Mouse (Mus musculus): ENCODE measurements around the gene Arhgap44. TPM values are rescaled to one million over a fixed set of nuclear protein-coding genes. Genes with fewer than 3 reads are reported as not detected.

Arhgap44 gene
- total RNA-seq, 2 experiments from 2014 or later, result 21.5 to 23.3 TPM

DNA sequence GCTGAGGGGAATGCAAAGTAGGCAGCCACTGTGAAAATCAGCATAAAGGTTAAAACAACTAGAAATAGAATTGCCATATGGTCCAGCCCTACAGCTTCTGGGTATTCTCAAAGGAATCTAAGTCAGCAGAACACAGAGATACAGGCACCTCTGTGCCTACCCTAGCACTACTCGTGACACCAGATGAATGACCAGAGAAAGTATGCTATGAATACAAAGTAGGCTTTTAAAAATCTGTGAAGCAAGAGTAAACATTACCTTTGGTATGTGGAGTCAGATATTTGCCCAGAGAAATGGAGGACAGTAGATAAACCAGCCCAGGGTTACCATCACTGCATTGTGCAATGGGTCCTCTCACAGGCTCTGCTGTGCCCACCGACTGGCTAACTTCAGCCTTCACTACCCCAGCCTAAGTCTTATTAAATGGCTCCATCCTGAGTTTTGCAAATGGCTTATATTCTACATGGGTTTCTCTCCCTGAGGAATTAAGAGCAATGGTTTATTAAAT lies 25.6 kb downstream of the Arhgap44 start:
- no peak for DNase-seq

DNA sequence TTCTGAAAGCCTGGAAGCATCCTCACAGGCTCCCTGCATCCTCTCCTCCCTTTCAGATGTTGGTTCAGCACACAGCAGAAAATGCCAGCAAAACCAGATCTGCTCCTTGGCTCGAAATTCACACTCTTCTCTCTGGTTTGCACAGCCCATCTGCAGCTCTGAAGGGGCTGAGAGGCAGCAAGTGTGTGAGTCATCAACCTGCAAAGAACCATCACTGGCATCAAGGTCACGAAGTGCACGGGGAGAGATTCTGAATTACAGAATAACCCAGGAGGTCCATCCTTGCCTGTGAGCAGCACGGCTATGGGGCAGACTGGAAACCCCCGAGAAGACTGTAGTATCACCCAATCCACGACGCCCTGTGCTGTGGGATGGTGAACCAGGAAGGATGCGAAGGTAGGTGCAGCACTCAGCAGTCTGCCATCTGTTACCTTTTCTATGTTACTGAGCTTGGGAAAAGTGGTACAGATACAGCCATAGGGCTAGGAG lies 27.5 kb downstream of the Arhgap44 start:
- DNase-seq, result no peak

DNA sequence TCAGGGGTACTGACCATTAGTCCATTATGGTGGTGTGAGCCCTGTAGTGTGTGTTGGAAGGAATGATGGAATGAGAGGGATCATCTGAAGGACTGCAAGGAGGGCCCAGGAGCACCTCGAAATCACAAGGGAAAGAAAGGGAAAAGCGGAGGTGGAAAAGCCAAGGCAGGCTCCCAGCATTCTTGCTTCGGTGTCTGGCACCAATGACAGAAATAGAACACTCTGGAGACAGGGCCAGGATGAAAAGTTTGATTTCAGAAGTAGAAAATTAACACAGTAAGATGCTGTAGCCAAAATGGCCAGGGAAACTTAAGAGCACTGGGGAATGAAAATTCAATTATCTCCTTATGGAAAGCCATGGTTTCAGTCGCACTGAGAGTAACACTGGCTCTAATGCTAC lies 29.1 kb downstream of the Arhgap44 start:
- no peak for DNase-seq

DNA sequence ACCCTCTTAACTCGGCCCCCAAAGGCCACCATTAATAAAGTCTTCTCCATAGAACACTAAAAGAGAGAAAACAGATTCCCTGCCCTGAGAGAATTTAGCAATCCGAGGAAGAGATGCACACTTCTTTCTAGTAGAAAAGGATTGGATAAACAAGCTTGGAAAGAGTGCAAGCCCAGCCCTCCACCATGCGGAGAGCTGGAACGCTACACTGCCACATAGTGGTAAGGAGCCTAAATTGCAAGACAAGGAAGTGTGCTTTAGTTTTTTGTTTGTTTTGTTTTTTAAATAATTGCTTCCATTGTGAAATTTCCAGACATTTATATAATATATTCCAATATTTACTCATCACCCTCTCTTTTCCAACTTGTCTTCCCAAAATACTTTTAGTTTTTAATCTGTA lies 33.7 kb downstream of the Arhgap44 start:
- DNase-seq, result no peak

DNA sequence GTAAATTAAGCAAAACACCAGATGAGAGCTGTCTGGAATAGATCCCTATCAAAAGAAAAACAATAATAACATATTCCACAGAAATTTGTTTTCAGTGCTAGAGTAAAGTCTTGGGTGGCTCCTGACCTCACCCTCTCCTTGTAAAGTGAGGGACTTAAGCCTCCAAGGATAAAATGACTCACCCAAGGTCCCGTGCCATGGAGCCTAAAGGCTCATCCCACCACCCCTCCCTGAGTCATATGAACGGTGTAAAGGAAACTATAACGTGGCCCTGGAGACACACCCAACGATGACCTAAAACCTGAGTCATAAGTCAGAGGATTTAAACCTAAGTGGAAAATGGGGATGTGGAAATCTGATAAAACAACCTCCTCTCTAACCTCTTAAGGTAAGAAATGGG lies 34.1 kb downstream of the Arhgap44 start:
- no peak for DNase-seq

DNA sequence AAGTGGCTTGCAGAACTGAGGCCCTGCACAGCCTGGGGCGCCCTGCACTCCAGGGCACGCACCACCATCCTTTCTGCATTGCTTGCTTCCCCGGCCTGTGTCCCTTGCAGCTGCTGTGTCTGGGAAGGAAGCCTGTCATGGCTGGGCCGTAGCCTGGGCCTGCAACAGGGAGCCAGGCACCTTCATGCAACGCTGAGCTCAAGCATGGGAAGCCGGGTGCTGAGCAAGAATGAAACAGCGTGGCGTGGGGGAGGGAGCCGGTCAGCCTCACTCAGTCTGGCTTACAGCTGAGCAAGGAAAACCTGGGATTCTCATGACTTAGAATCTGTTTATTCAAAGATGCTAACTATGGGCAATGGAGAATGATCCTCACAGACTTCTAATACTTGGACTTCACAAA lies 36.2 kb downstream of the Arhgap44 start:
- DNase-seq, result no peak

DNA sequence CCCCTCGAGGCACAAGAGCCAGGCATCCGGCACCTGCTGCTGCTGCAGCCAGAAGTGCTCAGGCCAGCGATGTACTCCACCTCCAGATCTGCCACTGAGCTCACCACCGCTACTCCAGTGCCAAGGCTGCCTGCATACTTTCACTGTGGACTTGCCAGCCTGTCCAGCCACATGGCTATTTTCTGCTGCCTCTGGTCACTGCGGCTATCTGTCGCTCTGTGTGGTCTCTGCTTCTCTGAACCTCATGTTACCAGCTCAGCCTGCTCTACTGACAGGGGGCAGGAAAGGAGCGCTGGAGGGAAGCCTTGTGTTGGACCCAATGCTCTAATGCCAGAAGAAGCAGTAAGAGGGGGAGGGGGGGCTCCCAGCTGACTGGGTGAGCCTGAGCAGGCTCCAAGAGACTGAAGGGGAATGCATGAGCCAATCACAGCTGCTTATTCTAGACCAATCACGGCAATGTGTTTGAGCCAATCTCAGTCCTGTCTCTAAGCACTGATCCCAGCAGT lies 37.8 kb downstream of the Arhgap44 start:
- peak; percentile 44 to 71 for DNase-seq

DNA sequence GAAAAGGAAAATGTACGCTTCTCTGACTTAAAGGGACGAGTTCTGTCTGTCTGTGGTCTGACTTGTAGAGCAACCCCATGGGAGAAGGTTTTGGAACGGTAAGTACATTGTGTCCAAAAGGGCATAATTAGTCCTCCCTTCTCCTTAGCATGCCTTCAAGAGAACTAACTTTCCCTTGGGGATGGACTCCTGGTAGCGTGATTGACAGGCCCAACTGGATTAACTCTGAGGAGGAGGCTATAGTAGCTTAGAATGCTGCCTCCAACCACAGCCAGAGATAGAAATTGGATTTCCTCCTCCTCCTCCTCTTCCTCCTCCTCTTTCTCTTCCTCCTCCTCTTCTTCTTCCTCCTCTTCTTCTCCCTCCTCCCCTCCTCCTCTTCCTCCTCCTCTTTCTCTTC lies 42.5 kb downstream of the Arhgap44 start:
- DNase-seq, result no peak

DNA sequence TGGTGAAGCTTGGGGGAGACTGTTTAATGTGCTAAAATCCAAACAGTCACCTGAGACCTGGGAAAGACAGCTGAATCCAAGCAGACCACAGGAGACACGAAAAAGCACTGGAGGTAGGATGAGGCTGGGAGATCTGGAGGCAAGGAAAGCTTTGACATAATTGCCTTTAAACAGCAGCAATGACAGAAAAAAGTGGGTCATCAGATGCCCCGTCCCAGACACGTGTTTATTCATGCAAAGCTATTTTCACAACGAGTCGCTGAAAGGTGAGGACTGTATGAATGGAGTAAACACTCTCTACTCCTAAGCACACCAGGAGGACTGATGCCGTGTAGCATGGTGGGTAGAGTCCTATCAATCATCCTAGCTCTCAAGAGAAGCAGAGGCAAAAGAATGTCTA lies 47.0 kb downstream of the Arhgap44 start:
- DNase-seq, result no peak

DNA sequence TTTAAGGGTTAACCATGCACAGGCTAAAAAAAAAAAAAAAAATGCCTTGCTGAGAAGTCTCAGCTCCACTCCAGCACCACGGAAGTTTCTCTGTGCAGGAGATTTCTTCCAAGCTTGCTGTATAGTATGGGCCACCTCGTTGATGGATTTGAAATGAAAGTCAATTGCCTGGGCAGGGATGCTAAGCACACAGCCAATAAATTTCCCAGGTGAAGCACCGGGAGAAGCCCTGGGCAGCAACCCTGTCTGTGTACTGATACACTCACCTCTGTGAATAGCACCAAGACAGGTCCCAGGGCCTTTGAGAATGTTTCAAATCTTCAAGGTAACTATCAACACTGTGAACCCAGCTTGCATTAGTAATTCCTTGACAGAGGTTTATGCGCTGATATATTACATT lies 50.7 kb downstream of the Arhgap44 start:
- no peak for DNase-seq

DNA sequence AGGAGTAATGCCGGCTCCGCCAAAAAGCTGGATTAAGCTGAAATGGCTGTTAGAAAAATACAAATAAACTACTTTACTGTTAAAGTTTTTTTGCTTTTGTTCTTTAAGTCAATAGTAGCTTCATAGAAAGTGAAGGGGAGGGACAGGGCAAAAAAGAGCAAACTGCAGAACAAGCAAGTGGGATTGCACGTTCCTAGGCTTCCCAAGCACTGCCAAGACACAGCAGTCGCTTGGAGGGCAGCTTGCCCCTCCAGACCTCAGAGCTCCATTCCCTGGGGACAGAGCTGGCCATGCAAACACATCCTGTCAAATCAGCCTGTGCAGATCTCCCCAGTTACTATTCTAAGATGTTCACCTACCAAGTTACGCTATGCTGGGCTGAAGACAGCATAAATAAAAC lies 51.1 kb downstream of the Arhgap44 start:
- DNase-seq, result no peak

DNA sequence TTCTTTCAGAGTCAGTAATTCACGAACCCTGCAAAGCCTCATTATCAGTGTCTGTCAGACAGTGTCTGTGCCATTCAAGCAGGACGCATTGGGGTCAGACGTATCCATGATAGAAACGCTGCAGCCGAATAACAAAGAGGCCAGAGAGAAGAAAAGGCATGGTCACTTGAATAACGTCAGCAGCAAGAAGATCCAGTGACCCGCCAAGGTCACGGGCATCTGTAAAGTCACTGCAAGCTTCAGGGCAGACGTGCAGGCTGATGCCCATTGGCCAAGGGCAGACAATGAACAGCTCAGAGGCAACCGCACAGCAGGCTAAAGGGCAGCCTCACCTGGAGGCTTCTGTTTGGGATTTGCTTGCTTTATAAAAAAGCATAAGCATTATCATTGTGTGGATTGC lies 52.7 kb downstream of the Arhgap44 start:
- DNase-seq, result no peak

DNA sequence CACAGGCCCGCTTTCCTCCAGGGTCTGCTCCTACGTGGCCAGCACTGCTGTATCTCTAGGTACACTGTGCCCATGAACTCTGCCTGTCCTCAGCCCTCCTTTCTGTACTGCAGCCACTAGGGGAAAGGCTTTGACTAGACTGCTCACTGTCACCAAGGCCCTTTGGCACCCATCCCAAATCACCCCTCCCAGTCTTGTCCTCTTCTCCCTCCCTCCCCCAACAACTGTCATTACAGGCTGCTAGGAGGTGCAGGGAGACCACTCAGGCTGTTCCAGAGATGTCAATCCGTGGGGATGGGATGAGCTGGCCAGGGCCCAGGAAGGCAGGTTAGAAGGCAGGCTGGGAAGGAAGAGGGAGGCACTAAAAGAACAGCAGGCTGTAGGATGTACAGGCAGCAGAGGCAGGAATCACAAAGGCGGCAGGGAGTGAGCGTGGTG lies 55.0 kb downstream of the Arhgap44 start:
- DNase-seq, result no peak

DNA sequence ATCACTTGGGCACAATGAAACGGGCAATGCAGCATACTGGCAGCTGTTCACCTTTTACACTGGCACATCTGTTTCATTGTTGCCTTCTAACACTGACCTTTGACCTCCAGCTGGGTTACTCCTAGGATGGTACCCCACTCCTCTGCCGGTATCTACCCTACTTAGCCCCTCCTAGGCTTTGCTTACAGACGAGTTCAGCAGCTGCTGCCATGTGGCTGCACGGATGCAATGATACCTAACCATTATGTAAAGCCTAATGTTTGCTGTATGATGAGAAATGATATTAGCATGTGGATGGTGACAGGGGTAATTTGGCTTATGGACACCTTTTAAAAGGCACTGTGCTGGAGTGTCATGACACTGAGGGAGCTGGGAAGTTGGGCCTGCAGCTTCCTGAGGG lies 55.6 kb downstream of the Arhgap44 start:
- DNase-seq, result no peak

DNA sequence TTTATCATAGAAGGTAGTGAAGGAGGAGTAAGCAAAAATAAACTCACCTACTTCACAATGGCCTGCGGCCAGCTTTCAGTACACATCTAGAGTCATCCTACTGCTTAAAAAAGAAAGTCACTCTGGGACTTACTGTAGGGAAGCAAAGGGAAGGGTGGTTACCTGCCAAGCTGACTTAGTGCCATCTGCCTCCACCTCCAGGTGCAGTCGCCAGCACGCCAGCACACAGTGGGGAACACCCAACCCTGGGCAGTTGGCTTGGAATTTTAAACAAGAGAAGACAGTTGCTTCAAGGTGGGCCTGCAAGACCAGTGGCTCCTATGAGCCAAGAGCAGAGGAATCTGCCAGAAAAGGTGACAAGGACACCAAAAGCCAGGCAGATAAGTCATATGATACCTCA lies 58.7 kb downstream of the Arhgap44 start:
- DNase-seq, result peak; percentile 32 to 55

DNA sequence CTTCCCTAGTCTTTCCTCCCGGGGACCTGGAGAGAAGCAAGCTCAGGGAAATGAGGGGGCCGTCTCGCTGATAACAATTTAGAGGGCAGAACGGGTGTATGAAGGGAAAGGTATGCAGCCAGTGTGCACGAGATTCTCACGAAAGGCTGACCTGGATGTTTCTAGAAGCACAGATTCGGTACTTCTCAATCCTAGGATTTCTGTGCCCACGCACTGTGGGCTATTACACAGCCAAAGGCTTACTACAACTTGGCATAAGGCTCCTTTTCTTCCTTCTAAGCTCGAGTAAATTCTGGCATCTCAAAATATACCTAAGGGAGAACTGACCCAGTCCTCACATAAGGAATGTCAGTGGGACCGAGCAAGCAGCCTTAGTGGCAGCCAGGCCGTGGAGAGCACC lies 61.6 kb downstream of the Arhgap44 start:
- no peak for DNase-seq

DNA sequence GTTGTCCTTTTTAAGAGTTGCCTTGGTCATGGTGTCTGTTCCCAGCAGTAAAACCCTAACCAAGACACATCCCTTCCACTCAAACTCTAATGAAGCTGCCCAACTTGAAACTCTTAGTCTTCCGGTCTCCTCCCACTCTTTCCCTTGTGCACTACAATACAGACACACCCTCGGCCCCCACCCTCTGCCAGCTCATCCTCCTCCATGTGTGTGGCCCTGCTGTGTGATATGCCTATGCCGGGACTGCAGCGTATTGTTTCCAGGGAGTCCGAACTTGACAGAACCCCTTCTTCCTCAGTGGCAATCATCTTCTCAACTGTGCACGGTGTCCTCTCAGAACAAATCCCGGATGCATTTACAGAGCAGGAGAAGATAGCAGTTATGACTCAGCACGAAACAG lies 62.7 kb downstream of the Arhgap44 start:
- no peak for DNase-seq

DNA sequence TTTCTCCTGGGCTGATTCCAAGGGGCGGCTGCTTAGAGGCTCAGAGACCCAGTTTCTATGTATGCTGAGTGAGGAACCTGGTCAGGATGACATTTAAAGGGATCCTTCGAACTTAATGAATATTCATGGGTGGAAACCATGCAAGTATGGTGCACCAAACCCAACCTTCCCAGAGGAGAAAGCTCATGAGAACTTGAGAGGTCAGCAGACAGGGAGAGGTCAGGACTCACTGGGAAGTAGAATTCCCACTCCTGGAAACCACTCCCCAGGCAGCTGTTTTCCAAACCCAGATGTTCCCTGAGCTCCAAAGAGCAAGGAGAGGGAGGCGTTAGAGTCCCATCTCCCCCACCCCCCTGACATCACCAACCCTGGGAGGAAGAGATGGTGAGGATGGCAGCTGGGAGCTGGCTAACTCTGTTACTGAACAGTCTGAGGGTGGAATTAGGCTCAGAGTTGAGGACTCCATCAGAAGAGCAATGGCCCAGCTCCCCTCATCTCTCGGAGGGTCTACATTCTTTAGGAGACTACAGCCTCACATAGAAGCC lies 65.2 kb downstream of the Arhgap44 start:
- peak; percentile 24 to 27 for DNase-seq

DNA sequence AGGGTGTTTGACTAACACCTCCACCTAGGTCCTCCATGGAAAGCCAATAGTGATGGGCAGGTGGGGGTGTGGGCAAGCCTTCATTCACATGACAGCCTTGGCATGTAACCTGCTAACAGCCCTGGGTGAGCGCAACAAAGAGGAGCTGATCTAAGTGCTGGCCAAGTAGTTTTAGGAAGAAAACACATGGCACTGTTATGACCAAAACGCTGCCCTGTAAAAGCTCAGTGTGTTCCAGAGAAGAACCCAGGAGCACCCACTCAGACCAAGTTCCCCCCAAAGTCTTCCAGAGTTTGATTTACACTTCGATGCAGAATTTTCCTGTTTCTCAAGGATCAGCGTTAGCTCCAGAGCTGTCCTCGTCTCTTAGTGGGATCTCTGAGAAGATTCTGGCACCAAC lies 65.9 kb downstream of the Arhgap44 start:
- DNase-seq, result no peak

DNA sequence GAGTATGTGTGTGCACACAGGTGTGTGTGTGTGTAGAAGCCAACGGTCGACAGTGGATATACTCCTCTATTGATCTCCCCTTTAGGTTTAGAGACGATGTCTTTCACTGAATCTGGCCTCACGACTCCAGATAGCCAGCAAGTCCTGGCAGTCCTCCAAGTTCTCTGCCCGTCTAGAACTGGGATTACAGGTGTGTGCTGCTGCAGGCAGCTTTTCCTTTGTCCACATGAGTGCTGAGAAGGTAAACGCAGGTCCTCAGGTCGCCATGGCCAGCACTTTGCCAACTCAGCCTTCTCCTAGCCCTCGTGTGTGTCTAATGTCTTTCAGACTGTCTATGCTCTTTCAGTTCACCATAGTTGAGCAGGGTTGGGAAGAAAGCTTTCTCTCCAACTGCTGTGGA lies 69.9 kb downstream of the Arhgap44 start:
- DNase-seq, result no peak

DNA sequence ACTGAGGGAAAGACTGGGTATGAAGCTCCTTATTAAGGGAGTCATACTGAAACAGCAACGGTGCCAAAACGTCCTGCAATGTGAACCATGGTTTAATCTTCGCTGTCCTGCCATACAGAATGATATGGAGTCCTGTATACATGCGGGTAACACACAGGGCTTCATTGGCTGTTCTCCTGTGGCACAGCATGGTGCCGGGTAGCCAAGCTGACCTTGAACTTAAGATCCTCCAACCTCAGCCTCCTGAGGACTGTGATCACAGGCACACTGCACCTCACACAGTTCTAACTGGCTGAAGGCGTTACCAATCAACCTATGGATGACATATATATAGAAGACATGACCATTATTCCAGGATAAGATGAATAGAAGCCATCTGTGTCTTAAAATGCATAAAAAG lies 72.4 kb downstream of the Arhgap44 start:
- no peak for DNase-seq

DNA sequence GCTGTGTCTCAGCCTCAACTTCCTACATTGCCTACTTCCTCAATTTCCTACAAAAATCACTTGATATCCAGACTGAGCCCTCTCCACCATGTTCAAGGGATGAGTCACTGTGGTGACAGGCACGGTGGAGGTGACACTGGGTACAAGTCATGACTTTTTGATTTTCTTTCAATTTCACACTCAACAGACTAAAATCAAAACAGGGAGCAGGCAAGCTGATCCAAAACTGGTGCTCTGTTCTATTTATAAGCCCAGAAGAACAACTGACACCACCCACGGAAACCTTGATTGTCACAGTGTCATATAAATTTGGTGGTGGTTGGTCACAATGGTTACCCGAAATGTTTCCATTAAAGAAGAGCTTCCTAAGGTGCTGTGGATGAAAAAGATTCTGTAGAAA lies 72.8 kb downstream of the Arhgap44 start:
- DNase-seq, result no peak

DNA sequence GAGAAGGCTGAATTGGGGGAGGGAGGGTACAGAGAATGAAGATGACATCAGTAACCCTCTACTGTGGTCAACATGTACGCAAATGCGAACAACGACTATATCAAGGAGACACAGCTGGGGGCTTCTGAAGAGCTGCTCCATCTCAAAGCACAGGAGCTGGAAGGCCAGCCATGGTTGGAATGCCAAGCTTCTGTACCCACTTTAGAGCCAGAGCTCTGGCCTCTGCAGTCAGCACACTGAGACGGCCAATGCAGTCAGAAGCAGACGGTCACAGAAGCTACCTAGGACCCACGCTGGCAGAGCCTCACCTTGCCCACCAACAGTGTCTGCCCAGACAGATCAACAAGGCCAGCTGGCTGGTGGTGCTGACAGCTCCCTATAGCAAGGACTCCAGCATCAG lies 73.5 kb downstream of the Arhgap44 start:
- DNase-seq, result no peak

DNA sequence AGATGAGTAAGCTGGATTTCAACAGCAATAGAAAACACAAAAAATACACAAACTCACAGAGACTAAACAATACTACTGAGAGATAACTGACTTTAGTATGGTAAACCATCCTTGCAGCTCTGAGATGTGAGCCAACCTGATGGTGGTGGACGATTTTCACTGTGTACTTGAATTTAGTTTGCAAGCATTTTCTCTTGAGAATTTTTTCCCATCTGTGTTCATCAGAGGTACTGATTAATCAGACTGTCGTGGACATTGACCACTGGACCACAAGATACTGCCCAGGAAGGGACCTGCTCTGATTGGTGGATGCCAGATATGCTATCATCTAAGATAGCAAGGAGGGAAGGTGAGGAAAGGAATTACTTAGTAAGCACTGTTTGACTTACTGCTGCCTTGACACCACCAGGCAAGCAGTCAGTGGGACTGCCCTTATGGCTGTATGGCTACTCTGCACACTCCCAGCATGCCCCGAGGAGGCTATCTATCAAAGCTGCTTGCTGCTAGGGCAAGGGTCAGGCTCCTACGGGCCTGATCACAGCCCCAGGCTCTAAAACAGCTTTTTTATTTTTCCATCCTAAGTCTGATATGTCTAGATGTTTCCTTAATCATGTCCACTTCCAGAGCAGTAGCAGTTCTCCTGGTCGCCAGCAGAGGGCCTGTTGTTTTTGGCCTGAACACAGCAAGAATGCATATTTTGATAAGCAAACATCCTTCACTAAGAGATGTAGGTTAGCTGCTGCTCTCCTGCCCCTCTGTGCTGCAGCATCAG lies 74.1 kb downstream of the Arhgap44 start:
- DNase-seq, result peak in 1 of 2 experiments; percentile 64

Measured in heart, adult 18-20 months (tissue).